Mouse (Mus musculus) intestine, postnatal 0 days (tissue): Measurements from ENCODE around the gene Dlec1. TPM values are rescaled to one million over a fixed set of nuclear protein-coding genes. Genes with fewer than 3 reads are reported as not detected.

Source experiments
- ATAC-seq: fragments of 200-750 bp; cut with Nextera tagmentation; 2 replicates; pipeline ENCODE4 v1.8.0; 2017; ENCODE audit warnings: mild to moderate bottlenecking, moderate TSS enrichment, moderate library complexity
- H3K27ac ChIP-seq: fragments of 300-500 bp; sonication (generic); 2 replicates; pipeline ENCODE4 v1.5.1; 2014; ENCODE audit warnings: mild to moderate bottlenecking, low read depth, low read length, moderate library complexity
- H3K27me3 ChIP-seq: fragments of 300-500 bp; sonication (generic); replicated peaks from 2 replicates; pipeline ENCODE4 v1.6.1; 2014; ENCODE audit warnings: low read length, mixed read lengths; ENCODE audit not compliant: control insufficient read depth, insufficient read depth
- H3K36me3 ChIP-seq: fragments of 300-500 bp; sonication (generic); 2 replicates; pipeline ENCODE4 v1.6.1; 2014; ENCODE audit warnings: mild to moderate bottlenecking, moderate library complexity; ENCODE audit not compliant: control insufficient read depth, insufficient read depth
- H3K4me1 ChIP-seq: fragments of 300-500 bp; sonication (generic); replicated peaks from 2 replicates; pipeline ENCODE4 v1.6.1; 2014; ENCODE audit warnings: antibody characterized with exemption, low read length, mixed read lengths; ENCODE audit not compliant: control insufficient read depth, insufficient read depth
- H3K4me2 ChIP-seq: fragments of 300-500 bp; sonication (generic); replicated peaks from 2 replicates; pipeline ENCODE4 v1.6.1; 2014; ENCODE audit warnings: low read depth, mild to moderate bottlenecking, moderate library complexity
- H3K4me3 ChIP-seq: fragments of 300-500 bp; sonication (generic); 2 replicates; pipeline ENCODE4 v1.5.1; 2014; ENCODE audit warnings: low read depth, low read length
- H3K9ac ChIP-seq: fragments of 300-500 bp; sonication (generic); 2 replicates; pipeline ENCODE4 v1.6.1; 2014; ENCODE audit warnings: mild to moderate bottlenecking, low read depth, low read length
- H3K9me3 ChIP-seq: fragments of 300-500 bp; sonication (generic); 2 replicates; pipeline ENCODE4 v1.6.1; 2016; ENCODE audit warnings: mixed run types; ENCODE audit not compliant: control insufficient read depth
- CTCF ChIP-seq: sonication (generic); IDR thresholded peaks from 2 replicates; pipeline ENCODE4 v1.5.1; 2016; ENCODE audit warnings: low read depth, mild to moderate bottlenecking, control low read depth, antibody characterized with exemption, moderate library complexity
- WGBS: fragments of 180-500 bp; shearing (Covaris S2); extraction: QIAGEN DNeasy Blood & Tissue Kit; methylation state at CpG from one replicate; pipeline ENCODE4 v1.1.7; 2014; 5-methylcytosine and 5-hydroxymethylcytosine counted together
- polyA plus RNA-seq: library from polyadenylated mRNA; unstranded; fragments of >200 nt; fragmentation: Nextera tagmentation; extraction: Ambion mirVana; gene quantifications from 2 replicates; pipeline ENCODE4 v1.2.1, GENCODE M21; 2015

The Dlec1 gene
- polyA plus RNA-seq, 1 experiment from 2014 or later = 0.05 TPM

GRCm38 (mm10) chr9:119165548-119165947, 63.3 kb downstream of the Dlec1 start:
- Histone ChIP-seq H3K27ac (peak overlapping the region; percentile 77), H3K4me1 (no peaks in the 10 kb centered on the region; the same call in 1 of the 2 replicates), H3K4me3 (no peak overlapping the region), H3K9me3 (no peaks in the 10 kb centered on the region), H3K9ac (no peak overlapping the region), H3K36me3 (no peaks in the 10 kb centered on the region), H3K27me3 (no peaks in the 10 kb centered on the region), H3K4me2 (no peak overlapping the region)
- no peak for TF ChIP-seq CTCF
- peak; percentile 88 for ATAC-seq
- 55% methylated on average over 6 of the region's 6 CpGs for WGBS

DNA sequence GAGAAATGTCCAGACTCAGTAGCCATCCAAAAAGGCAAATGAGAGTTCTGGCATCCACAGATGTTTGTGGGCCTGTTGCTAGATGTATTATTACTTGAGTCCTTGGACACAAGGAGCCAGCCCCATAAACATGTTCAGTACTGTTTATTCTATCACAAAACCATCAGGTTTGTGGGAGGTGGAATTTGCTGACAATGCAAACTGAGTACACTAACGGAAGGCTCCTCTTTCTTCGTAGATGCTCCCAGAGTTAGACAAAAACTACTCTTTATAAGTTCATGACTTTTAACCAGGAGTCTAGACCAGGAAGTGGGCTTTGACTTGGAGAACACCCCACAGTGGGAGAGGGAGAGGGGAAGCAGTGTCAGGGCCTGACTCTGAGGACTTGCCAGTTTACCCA, 65.3 kb downstream of the Dlec1 start:
- WGBS = 93% methylated on average over 2 of the region's 2 CpGs
- H3K4me1 ChIP-seq = no peaks in the 10 kb centered on the region
- ATAC-seq = no peak

DNA sequence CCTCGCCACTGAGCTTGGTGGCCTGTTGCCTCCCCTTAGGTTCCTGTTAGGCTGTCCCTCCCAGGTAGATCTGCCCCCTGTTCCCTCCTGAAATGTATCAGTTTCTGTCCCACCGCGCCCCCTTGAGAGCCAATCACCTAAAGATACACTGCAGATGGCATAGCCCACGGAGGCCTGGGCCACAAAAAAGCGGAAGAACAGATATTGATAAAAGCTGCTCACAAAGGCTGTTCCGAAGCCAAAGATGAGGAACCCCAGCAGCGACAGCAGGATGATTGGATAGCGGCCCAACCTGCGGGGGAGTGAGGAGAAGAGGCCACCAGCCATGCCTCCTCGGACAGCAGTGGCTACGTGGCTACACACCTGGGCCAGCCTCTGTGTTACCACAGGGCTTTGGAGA, 77.0 kb downstream of the Dlec1 start:
- Histone ChIP-seq H3K4me3 (no peak overlapping the region), H3K4me1 (no peaks in the 10 kb centered on the region), H3K9ac (no peak overlapping the region), H3K9me3 (no peaks in the 10 kb centered on the region), H3K27ac (no peak overlapping the region), H3K4me2 (no peak overlapping the region), H3K36me3 (no peaks in the 10 kb centered on the region), H3K27me3 (no peaks in the 10 kb centered on the region)
- whole genome bisulfite sequencing = 85% methylated on average over 11 of the region's 11 CpGs
- no peak for ATAC-seq
- no peak for TF ChIP-seq CTCF

More for the DNA sequence above, 65.3 kb downstream of the Dlec1 start:
- no peaks in the 10 kb centered on the region for H3K9me3 ChIP-seq
- H3K4me2 ChIP-seq = no peak overlapping the region
- H3K9ac ChIP-seq = no peak overlapping the region
- H3K27me3 ChIP-seq = no peaks in the 10 kb centered on the region
- H3K4me3 ChIP-seq = no peak overlapping the region
- H3K36me3 ChIP-seq = no peaks in the 10 kb centered on the region
- no peak overlapping the region for H3K27ac ChIP-seq
- no peak for TF ChIP-seq CTCF

DNA sequence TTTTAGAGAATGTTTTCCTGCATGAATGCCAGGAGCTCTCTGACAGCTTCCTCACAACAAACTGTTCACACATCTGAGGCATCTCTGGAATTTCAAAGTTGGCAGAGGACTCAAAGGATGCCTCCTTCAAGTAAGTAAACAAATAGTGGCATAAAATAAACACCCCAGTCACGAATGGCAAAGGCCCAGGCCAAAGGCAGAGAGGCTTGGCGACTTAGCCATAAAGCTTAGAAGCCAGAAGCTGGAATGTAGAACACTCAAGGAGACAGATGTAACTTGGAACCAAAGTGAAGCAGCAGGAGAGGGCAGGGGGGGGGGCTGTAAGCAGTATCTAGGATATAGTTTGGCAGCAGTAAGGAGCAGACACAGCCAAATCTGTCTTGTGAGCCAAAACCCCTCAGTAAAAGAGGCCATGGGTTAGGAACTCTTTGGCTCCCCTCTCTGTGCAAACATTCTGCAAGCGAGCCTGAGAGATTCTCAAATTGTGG, 79.0 kb downstream of the Dlec1 start:
- no peak for TF ChIP-seq CTCF
- Histone ChIP-seq H3K36me3 (no peaks in the 10 kb centered on the region), H3K4me3 (no peak overlapping the region), H3K9me3 (no peaks in the 10 kb centered on the region), H3K27me3 (no peaks in the 10 kb centered on the region), H3K9ac (no peak overlapping the region), H3K4me1 (no peaks in the 10 kb centered on the region), H3K4me2 (no peak overlapping the region), H3K27ac (no peak overlapping the region)
- ATAC-seq = no peak
- WGBS = 31% methylated on average over 3 of the region's 3 CpGs

- Histone ChIP-seq H3K27ac (no peak overlapping the region), H3K9me3 (no peaks in the 10 kb centered on the region), H3K4me2 (no peak overlapping the region), H3K36me3 (no peaks in the 10 kb centered on the region), H3K9ac (no peak overlapping the region), H3K27me3 (no peaks in the 10 kb centered on the region), H3K4me1 (no peaks in the 10 kb centered on the region), H3K4me3 (no peak overlapping the region)
- peak; percentile 78 for ATAC-seq
- peak; percentile 89 for TF ChIP-seq CTCF
- WGBS = 30% methylated on average over 11 of the region's 11 CpGs
Observed at GRCm38 (mm10) chr9:119192202-119192990, 90.1 kb downstream of the Dlec1 start.

Other genes with a start within 250 kb of the Dlec1 start
- gene Ctdspl, start 176.0 kb upstream of the Dlec1 start, polyA plus RNA-seq = 17.0 and 20.7 TPM in 2 replicates
- 3.6 and 5.1 TPM in 2 replicates for gene Vill, start 49.7 kb upstream of the Dlec1 start, polyA plus RNA-seq
- gene Plcd1, start 9.0 kb upstream of the Dlec1 start, polyA plus RNA-seq = 6.3 and 6.5 TPM in 2 replicates
- gene Acaa1b, start 54.6 kb downstream of the Dlec1 start, polyA plus RNA-seq = 16.4 and 17.5 TPM in 2 replicates
- gene Gm47289, start 56.7 kb downstream of the Dlec1 start, polyA plus RNA-seq = not detected in 2 replicates
- gene Slc22a13, start 106.6 kb downstream of the Dlec1 start, polyA plus RNA-seq = 0.10 TPM in 1 of 2 replicates, not detected in the other
- 7.9 and 8.7 TPM in 2 replicates for gene Oxsr1, start 219.9 kb downstream of the Dlec1 start, polyA plus RNA-seq
- gene Acaa1a, start 237.2 kb downstream of the Dlec1 start, polyA plus RNA-seq = 90.5 and 97.0 TPM in 2 replicates
- gene Myd88, start 238.9 kb downstream of the Dlec1 start, polyA plus RNA-seq = 29.7 and 30.9 TPM in 2 replicates